Mouse (Mus musculus) kidney, postnatal 0 days (tissue): ENCODE measurements at regions not wholly inside any gene's neighbourhood (a gene's known extent, or its start where the extent isn't known, plus 50 kb on each side); places are given as distances from the start of the nearest gene placed in this dataset.

ENCODE experiments used
- ATAC-seq: fragments of 200-750 bp; cut with Nextera tagmentation; replicated peaks from 2 replicates; pipeline ENCODE4 v1.8.0; 2017; ENCODE audit warnings: low read depth, moderate number of reproducible peaks, moderate TSS enrichment, moderate library complexity; ENCODE audit not compliant: low FRiP score
- DNase-seq: peaks from one replicate; pipeline ENCODE4 v3.0.0-alpha.2; 2016; ENCODE audit warnings: low spot score
- H3K27ac ChIP-seq: fragments of 300-500 bp; sonication (generic); 2 replicates; pipeline ENCODE4 v1.5.1; 2014; ENCODE audit warnings: mild to moderate bottlenecking
- H3K27me3 ChIP-seq: fragments of 300-500 bp; sonication (generic); 2 replicates; pipeline ENCODE4 v1.6.1; 2014; ENCODE audit warnings: low read length, mixed read lengths; ENCODE audit not compliant: insufficient read depth
- H3K36me3 ChIP-seq: fragments of 300-500 bp; sonication (generic); 2 replicates; pipeline ENCODE4 v1.6.1; 2014; ENCODE audit warnings: low read length, mixed read lengths; ENCODE audit not compliant: insufficient read depth
- H3K4me1 ChIP-seq: fragments of 300-500 bp; sonication (generic); replicated peaks from 2 replicates; pipeline ENCODE4 v1.6.1; 2014; ENCODE audit warnings: antibody characterized with exemption, low read length, mixed read lengths; ENCODE audit not compliant: insufficient read depth
- H3K4me2 ChIP-seq: fragments of 300-500 bp; sonication (generic); 2 replicates; pipeline ENCODE4 v1.6.1; 2014; ENCODE audit warnings: mild to moderate bottlenecking, low read length, moderate library complexity, mixed read lengths
- H3K4me3 ChIP-seq: fragments of 300-500 bp; sonication (generic); replicated peaks from 2 replicates; pipeline ENCODE4 v1.5.1; 2014; ENCODE audit warnings: low read depth, low read length
- H3K9ac ChIP-seq: fragments of 300-500 bp; sonication (generic); 2 replicates; pipeline ENCODE4 v1.6.1; 2014; ENCODE audit warnings: low read depth, low read length
- H3K9me3 ChIP-seq: fragments of 300-500 bp; sonication (generic); replicated peaks from 2 replicates; pipeline ENCODE4 v1.6.1; 2016; ENCODE audit warnings: low read length, inconsistent platforms, mixed read lengths
- CTCF ChIP-seq: IDR thresholded peaks from 2 replicates; pipeline ENCODE4 v1.5.1; 2016; ENCODE audit warnings: antibody characterized with exemption, low read depth, mild to moderate bottlenecking, moderate library complexity
- WGBS: fragments of 180-500 bp; shearing (Covaris S2); extraction: QIAGEN DNeasy Blood & Tissue Kit; methylation state at CpG from one replicate; pipeline ENCODE4 v1.1.7; 2014; 5-methylcytosine and 5-hydroxymethylcytosine counted together

DNA sequence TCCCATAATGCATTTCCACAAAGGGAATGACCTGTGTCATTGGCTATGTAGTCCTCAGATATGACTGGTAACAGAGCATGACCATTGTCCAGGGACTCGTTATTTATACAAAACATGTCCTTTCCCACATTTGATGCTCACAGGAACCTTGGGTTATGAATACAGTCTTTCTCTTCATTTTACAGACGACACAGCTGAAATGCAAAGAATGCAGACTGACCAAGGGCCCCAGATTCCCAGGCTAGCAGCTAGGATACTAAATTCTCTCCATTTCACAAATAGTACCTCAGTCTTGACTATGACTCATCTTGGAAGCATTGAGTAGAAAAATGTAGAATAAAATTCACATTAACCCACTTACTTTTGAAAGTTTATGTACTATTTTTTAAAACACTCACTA, 182.7 kb upstream of the Sox4 start:
- Histone ChIP-seq H3K27me3 (no peaks in the 10 kb centered on the region), H3K4me3 (no peak overlapping the region), H3K9ac (no peak overlapping the region), H3K9me3 (no peaks in the 10 kb centered on the region), H3K4me2 (no peak overlapping the region), H3K4me1 (no peaks in the 10 kb centered on the region), H3K36me3 (no peaks in the 10 kb centered on the region), H3K27ac (no peak overlapping the region)
- 76% methylated on average over 2 of the region's 2 CpGs for WGBS
- no peak for ATAC-seq
- no peak for TF ChIP-seq CTCF
- no peak for DNase-seq

DNA sequence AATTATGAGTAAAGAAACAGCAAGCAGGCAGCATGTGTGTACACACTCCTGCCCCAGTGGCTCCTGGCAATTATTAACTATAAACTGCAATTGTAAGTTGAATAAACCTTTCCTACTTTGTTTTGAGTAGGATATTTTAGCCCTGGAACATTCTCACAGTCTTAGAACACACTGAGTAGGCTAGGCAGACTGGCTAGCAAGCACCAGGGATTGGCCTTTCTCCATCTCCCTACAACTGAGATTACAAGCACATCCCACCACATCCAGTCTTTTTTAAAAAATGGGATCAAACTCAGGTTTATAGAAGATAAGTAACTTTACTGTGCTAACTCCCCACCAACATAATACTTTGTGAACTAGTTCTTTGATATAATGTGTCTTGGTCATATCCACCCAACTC, 174.0 kb upstream of the Sox4 start:
- ATAC-seq (no peak), DNase-seq (no peak)
- no peak for TF ChIP-seq CTCF
- H3K9ac ChIP-seq: no peak overlapping the region
- no peaks in the 10 kb centered on the region for H3K9me3 ChIP-seq
- no peaks in the 10 kb centered on the region for H3K36me3 ChIP-seq
- no peak overlapping the region for H3K4me3 ChIP-seq
- H3K27me3 ChIP-seq: no peaks in the 10 kb centered on the region
- H3K27ac ChIP-seq: no peak overlapping the region
- no peaks in the 10 kb centered on the region for H3K4me1 ChIP-seq
- no peak overlapping the region for H3K4me2 ChIP-seq

DNA sequence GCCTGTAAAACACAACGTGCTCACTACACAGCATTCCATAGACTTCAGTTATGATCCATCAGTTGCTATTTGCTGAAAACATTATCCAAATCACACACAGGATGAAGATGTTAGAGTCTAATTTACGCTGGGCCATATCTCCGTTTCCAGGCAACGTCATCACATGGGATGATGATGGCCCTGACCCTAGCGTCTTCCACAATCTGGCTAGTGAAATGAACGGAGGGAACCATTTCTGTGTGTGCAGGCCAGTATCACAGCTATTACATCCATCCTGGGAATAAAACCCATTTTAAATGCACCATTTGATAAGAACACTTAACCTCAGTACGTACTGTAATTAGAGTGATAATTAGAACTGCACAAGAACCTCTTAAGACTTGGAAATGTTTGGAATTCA, 170.0 kb upstream of the Sox4 start:
- WGBS: 83% methylated on average over 7 of the region's 7 CpGs
- Histone ChIP-seq H3K27ac (no peak overlapping the region), H3K4me3 (no peak overlapping the region), H3K9ac (no peak overlapping the region), H3K36me3 (no peaks in the 10 kb centered on the region), H3K4me1 (no peaks in the 10 kb centered on the region), H3K4me2 (no peak overlapping the region), H3K9me3 (no peaks in the 10 kb centered on the region), H3K27me3 (no peaks in the 10 kb centered on the region)
- no peak for ATAC-seq
- DNase-seq: no peak
- TF ChIP-seq CTCF: no peak

DNA sequence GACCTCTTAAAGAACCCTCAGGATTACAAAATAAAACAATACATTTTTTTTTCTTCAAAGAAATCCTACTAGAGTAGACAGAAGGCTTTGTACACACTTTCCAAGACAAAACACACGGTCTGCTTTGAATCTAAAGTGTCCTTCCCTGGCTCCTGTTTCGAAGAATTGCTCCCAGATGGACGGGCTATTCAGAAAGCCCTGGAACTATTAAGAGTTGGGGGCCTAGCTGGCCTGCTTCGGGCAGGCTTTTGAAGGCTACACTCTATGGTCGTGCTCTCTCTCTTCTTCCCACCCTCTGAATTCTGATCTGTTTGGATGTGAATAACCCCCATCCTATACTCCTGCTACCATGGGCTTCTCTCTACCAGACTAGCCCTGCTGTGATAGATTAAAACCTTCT, 167.6 kb upstream of the Sox4 start:
- H3K4me2 ChIP-seq: no peak overlapping the region
- H3K9ac ChIP-seq: no peak overlapping the region
- no peaks in the 10 kb centered on the region for H3K27me3 ChIP-seq
- H3K4me1 ChIP-seq: no peaks in the 10 kb centered on the region
- no peak for DNase-seq
- no peak for ATAC-seq
- H3K27ac ChIP-seq: no peak overlapping the region
- H3K36me3 ChIP-seq: no peaks in the 10 kb centered on the region
- no peak for TF ChIP-seq CTCF
- 91% methylated on average over 5 of the region's 5 CpGs for WGBS
- no peak overlapping the region for H3K4me3 ChIP-seq
- no peaks in the 10 kb centered on the region for H3K9me3 ChIP-seq

DNA sequence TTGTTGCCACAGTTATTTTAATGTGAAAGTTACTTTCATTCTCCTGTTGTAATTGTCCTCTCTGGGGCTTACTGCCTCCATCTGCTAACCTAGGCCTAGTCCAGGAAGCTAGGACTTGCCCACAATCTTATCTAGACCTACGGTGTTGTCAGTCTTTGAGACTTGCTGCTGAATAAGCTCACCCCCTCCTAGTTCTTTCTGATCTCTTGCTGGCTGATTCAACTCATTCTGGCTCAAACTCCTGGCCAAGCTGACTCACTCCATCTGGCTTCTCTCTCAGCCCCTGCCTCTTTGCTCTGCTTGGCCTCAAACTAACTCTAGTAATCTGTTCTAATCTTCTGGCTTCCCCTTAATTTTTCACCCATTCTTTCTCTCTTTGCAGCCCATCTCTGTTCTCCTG, 165.8 kb upstream of the Sox4 start:
- Histone ChIP-seq H3K9me3 (no peaks in the 10 kb centered on the region), H3K4me1 (no peaks in the 10 kb centered on the region), H3K36me3 (no peaks in the 10 kb centered on the region), H3K27me3 (no peaks in the 10 kb centered on the region), H3K27ac (no peak overlapping the region), H3K9ac (no peak overlapping the region), H3K4me2 (no peak overlapping the region), H3K4me3 (no peak overlapping the region)
- DNase-seq (no peak), ATAC-seq (no peak)
- TF ChIP-seq CTCF: no peak
- WGBS: 80% methylated on average over 1 of the region's 1 CpGs

DNA sequence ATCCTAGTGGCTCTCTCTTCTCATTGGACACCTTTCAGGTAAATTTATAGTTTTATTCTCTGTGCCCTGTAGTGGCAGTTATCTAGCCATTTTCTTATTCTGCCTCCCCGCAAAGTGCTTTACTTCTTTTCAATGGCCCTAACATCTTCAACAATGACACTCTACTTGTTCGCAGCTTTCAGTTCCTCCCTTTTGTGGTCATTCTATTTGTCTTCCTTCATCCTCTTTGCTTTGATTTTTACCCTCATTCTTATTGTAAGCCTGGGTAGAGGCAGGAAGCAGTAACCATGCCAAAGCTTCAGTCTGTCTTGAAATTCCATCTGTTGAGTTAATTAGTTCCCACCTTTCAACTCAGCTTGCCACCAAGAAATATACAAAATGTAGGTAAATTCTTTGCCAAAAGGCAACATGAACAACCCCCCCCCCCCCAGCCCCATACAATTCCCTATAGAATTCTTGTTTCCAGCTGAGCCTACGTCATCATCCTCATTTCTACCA, 161.5 kb upstream of the Sox4 start:
- Histone ChIP-seq H3K27me3 (no peaks in the 10 kb centered on the region), H3K36me3 (no peaks in the 10 kb centered on the region), H3K27ac (no peak overlapping the region), H3K9ac (no peak overlapping the region), H3K4me2 (no peak overlapping the region), H3K9me3 (no peaks in the 10 kb centered on the region), H3K4me1 (no peaks in the 10 kb centered on the region), H3K4me3 (no peak overlapping the region)
- ATAC-seq (no peak), DNase-seq (no peak)
- TF ChIP-seq CTCF: no peak
- WGBS: 90% methylated on average over 3 of the region's 3 CpGs

DNA sequence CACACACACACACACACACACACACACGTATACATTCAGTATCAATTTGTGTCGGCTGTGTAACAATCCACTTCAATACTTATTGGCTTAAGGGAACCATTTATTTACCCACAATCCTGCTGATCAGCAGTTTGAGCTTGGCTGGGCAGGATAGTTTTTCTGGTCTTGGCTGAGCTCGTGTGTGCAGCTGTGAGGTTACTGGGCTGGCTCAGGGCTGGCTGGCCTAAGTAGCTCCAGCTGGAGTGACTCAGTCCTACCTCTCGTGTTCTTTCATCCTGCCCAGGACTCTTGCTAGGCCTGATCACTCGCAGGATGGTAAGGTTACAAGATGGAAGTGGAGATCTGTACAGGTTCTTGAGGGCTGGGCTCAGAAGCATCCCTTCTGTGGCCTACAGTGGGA, 156.6 kb upstream of the Sox4 start:
- no peak overlapping the region for H3K9ac ChIP-seq
- no peak overlapping the region for H3K4me3 ChIP-seq
- H3K27ac ChIP-seq: no peak overlapping the region
- H3K36me3 ChIP-seq: no peaks in the 10 kb centered on the region
- no peaks in the 10 kb centered on the region for H3K4me1 ChIP-seq
- WGBS: 56% methylated on average over 5 of the region's 5 CpGs
- no peaks in the 10 kb centered on the region for H3K9me3 ChIP-seq
- no peaks in the 10 kb centered on the region for H3K27me3 ChIP-seq
- no peak overlapping the region for H3K4me2 ChIP-seq
- ATAC-seq: no peak
- no peak for TF ChIP-seq CTCF
- no peak for DNase-seq
